Mouse (Mus musculus): ENCODE measurements around the gene Cpt1a.

Gene Cpt1a

GRCm38 (mm10) chr19:3414268-3414733, 92.2 kb downstream of the Cpt1a start, which contains the start of gene Gal:
TSS of gene Gal (minus strand) at chr19:3414544.
- intact Hi-C loops (cut with DNase I), result no loop called here

DNA sequence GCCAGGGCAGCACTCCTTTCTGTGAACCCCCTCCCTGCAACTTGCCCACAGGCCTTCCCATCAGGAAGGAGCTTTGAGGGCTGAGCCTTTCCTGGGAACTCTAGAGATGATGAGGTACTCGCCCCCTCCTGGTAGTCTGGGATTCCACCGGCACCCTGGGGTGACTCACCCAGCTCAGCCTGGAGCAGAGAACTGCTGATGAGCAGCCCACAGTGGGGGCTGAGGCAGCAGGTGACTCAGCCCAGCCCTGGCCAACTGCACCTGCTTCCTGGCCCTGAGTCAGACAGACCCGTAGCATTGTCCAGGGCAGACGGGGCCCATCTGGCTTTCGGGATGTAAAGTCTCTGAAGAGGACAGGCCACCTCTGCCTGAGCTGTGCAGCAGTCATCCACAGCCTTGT, 97.1 kb downstream of the Cpt1a start:
- intact Hi-C loops (cut with DNase I), result no loop called here

- intact Hi-C loops (cut with DNase I), result no loop called here
Observed at GRCm38 (mm10) chr19:3422488-3422887, 100.4 kb downstream of the Cpt1a start.

- intact Hi-C loops (cut with DNase I), result no loop called here
Observed at GRCm38 (mm10) chr19:3422981-3423380, 100.8 kb downstream of the Cpt1a start.

DNA sequence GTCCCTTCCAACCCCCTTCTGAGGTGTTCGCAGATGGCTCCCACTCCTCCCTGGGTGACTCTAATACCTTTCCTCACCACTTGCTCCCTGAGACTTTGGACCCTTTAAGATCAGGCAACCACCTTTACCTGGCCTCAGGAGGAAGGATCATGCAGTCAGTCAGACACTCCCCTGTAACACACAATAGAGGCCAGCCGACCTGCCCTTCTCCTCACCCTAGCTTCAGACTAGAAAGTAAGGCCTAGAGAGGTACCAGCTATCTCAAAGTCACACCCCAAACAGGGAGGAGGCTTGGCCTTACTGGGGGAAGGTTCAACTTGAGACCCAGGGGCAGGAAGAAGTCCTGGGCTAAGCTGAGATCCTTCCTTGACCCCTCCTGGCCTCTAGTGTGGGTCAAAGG, 102.1 kb downstream of the Cpt1a start:
- intact Hi-C loops (cut with DNase I), result no loop called here

GRCm38 (mm10) chr19:3428057-3428830, 106.1 kb downstream of the Cpt1a start:
- intact Hi-C loops (cut with DNase I), result no loop called here

- intact Hi-C loops (cut with DNase I), result no loop called here
Observed at GRCm38 (mm10) chr19:3429156-3429816, 107.2 kb downstream of the Cpt1a start.

- intact Hi-C loops (cut with DNase I), result no loop called here
Observed at GRCm38 (mm10) chr19:3431066-3431465, 108.9 kb downstream of the Cpt1a start.

DNA sequence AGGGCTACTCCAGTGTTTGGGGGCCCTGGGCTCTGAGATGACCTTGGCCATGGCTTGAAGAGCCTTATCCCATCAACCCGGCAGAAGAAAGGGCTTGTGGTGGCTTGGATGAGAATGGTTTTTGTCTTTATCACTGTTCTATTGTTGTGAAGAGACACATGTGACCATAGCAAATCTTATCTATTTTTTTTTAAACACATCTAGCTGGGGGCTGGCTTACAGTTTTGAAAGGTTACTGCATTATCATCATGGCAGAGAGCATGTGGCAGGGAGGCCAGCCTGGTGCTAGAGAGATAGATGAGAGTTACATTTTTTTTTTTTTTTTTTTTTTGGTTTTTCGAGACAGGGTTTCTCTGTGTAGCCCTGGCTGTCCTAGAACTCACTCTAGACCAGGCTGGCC, 109.8 kb downstream of the Cpt1a start:
- intact Hi-C loops (cut with DNase I), result no loop called here

- intact Hi-C loops (cut with DNase I), result no loop called here
Observed at GRCm38 (mm10) chr19:3434124-3434523, 112.0 kb downstream of the Cpt1a start.

DNA sequence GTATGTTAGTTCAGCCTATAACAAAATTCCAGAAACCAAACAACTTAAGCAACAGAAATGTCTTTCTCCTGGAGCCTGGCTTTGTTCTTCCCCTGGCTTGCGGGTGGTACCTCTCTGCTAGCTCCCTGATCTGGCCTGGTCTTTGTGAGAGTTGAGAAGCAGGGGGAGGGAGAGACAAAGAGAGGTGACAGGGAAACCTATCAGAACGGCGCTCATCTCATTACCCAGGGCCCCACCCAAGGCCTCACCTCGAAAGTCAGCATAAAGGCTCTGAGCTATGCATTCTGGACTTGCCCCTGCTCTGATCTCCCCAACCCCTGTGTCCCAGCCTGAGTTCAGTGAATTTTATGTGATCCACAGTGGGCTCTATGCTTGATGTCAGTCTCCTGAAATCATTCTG, 112.5 kb downstream of the Cpt1a start:
- intact Hi-C loops (cut with DNase I), result loop anchor here (5.0 kb wide), 1 partner anchor 32 kb away; no protein-coding TSS in a partner anchor

Small RNA genes lying within 50 kb of the gene (microRNA-seq; reads per million reads assigned to microRNA genes)
- 0 to 0.11 reads per million in 2 experiments for gene Mir6984
